Mouse (Mus musculus): ENCODE measurements at regions not wholly inside any gene's neighbourhood (a gene's known extent, or its start where the extent isn't known, plus 50 kb on each side); places are given as distances from the start of the nearest gene placed in this dataset.

DNA sequence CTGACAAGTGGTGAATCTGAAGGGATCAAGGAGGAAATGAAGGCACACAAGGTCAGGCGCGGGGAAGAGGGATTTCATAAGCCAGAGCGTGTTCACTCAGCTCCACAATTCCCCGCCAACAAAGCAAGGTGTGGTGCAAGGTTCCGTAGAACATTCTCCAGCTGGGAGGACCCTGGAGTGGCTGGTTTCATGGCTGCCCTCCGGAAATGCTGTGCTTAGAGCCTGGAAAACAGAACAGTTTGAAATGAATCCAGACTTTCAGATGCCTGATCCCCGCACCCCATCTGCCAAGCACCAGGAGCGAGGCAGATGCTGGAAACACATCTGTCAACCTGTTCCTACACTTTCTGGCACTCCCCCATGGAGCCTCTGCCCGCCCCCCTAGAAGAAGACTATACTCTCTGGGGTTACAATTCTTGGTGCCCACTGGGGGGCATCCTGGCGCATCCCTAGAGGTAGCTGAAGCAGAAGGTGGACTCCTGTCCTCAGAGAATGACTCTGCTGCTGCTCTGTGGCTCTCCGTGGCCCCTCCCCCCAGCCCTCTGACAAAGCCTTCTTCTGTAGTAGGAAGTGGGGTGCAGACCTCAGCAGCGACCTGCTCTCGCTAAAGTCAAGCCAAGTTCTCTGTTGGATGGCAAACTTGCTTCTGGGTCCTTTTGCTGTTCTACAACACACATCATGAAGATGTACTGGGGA is 54.5 kb upstream of the Mafb start:
- DNase-seq (ENCODE audit: low read depth, low spot score) = no peak

DNA sequence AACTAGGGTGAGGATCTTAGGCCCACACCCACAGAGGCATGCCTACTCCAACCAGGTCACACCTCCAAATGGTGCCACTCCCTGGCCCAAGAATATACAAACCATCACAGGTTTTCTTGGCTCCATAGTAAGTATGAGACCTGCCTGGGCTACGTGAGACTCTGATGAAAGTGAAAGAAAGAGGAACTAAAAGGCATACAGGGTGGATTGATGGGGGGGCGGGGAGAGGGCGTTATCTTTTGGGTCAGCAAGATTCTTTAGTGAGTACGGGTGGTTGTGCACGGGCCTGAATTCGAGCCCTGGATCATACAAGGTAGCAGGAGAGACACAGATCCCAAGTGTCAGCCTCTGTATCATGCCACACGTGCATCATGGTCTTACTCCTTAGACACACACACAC is 57.6 kb upstream of the Mafb start:
- DNase-seq (ENCODE audit: low read depth, low spot score) = no peak

DNA sequence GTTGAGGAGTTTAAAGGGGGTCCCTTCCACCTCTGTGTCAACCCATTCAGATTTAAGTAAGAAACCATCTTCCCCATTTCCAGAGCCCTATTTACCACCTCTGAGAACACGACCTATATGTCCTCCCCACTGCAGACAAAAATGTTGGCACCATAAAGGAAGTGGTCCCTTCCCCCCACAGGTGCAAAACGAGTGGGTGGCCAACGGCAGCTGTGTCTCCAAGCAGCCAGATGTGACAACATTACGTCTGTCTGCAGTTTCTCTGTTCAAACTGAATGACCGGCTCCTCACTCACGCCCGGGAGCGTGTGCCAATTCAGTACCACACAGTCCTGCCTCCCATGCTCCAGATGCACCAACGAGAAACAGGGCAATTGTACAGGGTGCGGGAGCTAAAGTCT is 60.6 kb upstream of the Mafb start:
- no peak for DNase-seq (ENCODE audit: low read depth, low spot score)

DNA sequence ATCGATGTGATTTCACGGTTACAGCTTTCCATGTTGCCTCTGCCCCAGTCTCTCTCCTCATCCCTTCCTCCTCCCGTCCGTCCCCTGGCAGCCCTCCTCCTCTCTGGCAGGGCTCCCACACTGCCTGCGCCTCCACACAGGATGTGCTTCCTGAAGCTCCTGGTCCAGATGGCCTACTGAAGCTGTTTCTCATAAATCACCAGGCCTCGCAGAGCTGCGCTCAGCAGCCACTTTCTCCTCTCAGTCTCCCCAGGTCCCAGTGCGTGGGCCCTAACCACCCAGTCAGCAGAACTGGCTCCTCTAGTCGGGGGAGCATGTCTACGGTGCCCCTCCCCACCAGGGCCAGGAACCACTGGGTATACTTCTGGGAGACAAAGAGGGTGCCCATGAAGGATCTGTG is 66.4 kb upstream of the Mafb start:
- peak; percentile 36 for DNase-seq (ENCODE audit: low read depth, low spot score)

DNA sequence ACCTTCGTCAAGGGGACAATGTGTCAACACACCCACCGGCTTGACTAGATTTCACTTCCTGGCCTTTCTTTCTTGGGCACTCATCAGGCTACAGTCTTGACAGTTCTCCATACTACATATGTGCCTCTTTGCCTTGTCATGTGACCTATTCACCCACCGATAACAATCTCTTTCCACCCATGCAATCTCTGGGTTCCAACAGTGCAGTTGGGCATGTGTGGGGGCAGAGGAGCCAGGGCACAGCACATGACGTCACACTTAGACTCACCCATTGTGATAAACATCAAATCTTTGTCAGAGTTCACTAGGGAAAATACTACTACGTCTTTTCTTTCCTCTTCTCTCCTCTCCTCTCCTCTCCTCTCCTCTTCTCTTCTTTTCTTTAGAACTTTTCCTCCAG is 67.8 kb upstream of the Mafb start:
- no peak for DNase-seq (ENCODE audit: low read depth, low spot score)

DNA sequence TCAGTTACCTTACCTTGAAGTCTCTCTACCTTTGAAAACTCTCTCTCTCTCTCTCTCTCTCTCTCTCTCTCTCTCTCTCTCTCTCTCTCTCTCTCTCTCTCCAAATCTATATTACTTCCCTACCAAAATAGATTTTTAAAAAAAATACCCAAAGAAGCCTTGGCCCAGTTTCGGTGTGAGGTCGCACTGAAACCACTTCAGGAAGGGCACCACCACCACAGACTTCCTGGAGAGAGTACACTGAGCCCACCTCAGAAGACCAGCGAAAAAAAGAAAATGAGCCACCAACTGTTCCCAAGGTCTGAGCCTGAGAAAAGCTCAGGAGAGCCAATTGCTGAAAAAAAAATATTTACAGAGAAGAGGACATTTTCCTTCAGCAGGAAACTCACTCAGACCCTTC is 68.8 kb upstream of the Mafb start:
- DNase-seq (ENCODE audit: low read depth, low spot score) = no peak

DNA sequence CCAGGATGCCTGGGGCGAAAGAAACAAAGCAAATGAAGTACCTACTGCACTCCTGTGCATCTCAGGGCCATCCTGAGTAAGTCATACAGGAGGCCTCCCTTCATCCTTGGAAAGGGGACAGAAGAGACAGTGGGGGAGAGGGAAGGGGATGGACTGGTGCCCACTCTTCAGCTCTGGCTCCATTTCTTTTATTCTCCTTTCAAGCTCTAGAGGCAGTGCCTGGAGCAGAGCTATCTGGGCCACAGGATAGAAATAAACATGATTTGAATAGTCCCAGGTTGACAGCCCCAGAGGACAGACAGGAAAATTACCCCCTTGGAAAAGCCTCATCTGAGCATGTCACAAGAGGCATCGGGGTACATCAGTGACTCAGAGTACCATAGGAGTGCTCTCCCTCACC is 72.2 kb upstream of the Mafb start:
- no peak for DNase-seq (ENCODE audit: low read depth, low spot score)

DNA sequence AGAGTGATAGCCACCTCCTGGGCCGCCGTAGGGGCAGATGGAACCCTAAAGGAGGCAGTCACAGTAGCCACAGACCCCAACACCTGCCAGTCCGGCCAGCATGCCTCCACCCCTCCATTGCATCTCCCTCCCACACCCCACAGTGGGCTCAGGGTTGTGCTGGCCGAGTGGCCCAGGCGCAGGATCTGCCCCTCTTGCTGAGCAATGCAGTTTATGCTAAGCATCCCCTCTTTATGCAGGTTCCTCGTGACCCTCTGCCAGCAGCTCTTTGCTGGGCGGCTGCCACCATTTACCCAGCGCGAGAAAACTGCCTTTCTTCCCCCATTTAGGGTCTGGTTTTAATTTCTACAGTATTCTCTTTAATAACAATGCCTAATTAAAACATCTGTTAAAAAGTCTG is 73.4 kb upstream of the Mafb start:
- DNase-seq (ENCODE audit: low read depth, low spot score) = no peak

DNA sequence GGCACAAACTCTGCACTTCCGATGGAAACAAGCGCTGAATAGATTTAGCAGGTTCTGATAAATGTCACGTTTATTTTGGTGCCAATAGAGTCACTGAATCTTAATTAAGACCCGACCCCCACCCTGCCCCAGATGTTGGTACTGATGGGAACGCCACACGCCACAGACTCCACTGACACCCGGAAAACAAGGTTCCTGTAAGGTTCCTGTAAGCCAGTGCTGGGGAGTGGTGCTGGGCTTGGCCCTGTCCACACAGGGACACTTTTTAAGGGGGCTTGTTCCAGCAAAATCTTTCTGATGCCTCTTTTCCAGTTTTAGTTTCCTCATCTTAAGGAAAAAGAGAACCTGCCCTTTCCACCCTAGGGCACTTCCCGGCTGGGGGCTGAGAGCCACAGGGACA is 84.2 kb upstream of the Mafb start:
- no peak for DNase-seq (ENCODE audit: low read depth, low spot score)

DNA sequence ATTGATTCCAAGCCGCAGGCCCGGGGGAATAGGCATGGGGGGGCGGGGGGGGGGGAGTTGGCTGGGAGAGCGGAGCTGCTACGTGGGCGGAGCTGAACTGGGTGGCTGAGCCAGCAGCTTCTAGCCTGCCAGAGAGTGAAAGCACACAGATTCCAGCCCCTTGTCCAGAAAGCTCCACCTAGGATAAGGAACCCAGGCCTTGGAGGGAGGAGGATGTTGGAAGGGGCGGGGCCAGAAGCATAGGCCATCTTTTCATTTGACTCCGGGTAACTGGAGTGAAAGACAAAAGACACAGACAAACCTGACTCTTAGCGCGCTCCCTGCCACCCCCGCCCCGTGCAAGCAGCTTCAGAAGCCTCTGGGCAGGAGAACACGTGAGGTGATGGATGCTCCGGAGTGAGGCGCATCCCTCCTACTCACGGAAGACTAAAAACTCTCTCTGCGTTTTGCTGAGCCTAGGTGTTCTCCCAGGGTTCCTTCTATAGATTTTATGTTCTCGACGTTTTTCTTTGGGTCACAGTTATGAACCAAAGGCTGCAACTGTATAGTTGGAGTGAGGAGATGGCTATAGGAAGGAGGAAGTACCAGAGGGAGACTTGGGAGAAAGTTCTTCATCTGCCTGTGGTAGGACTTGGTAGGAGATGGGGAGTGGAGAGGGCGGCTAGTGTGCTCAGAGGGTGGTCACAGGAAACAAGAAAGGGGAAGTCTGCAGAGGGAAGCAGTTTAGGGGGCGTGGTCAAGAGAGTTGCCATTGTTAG is 84.8 kb upstream of the Mafb start:
- DNase-seq (ENCODE audit: low read depth, low spot score) = peak; percentile 51

DNA sequence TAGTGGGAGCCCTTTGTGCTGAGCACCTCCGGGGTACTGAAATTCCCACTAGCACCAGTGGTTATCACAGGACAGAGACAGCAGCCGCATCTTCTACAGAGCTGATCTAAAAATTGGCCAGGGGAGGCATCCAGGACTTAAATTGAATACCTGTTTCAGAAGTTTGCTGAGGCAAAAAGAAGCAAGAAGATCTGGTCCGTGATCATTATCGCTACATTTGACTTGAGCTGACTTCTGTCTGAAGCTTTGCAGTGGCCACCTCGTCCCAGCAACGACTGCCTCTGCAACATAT is 85.3 kb upstream of the Mafb start:
- DNase-seq (ENCODE audit: low read depth, low spot score) = no peak

DNA sequence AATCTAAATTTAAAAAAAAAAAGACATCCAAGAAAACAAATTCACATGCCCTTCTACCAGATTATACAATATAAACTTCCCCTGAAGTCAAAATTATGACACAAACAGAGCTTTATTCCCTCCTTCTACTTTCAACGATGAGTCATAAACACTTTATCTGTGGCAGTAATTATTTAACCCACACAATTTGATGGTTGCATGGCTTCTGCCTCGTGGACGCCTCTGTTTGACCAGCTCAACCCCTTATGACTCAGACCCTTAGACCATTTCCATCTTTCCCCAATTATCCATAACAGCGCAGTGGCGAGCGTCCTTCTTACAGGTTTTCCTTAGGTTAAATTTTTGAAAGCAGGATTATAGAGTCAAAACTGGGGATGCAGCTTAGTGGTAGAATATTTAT is 85.9 kb upstream of the Mafb start:
- DNase-seq (ENCODE audit: low read depth, low spot score) = no peak

DNA sequence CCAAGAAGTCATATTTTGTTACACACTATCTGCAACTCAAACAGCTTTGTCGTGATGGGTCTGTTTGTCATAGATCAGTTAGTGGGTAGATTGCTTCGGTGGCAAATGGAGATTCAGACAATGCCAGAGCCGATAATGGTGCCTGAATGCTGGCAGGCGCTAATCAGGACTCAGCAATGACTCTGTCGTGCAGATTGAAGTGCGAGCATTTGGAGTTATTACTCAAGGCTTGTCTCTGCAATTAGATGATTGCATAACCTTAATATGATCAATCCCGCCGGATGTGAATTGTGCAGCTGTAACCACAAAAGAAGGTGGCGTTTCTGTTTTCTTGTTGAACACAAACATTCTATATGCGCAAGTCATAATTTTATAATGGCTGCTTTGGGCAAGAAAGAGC is 88.8 kb upstream of the Mafb start:
- DNase-seq (ENCODE audit: low read depth, low spot score) = no peak

DNA sequence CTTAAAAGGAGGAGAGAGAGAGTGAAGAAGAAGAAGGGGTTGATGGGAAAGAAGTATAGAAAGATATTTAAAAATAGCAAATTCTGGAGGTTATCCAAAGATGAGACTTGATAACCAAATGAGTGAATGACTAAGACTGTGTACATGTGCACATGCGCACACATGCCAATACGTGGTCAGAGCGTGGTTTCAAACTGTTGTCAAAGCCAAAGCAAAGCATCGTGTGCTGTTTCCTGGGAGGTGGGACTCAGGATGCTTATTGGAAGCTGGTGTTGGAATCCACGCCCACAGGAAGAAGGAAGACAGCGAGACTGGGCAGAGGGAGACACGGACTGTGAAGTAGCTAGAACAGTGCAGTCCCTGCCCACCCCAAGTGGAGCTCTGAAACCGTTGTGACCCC is 89.8 kb upstream of the Mafb start:
- peak; percentile 39 for DNase-seq (ENCODE audit: low read depth, low spot score)

DNA sequence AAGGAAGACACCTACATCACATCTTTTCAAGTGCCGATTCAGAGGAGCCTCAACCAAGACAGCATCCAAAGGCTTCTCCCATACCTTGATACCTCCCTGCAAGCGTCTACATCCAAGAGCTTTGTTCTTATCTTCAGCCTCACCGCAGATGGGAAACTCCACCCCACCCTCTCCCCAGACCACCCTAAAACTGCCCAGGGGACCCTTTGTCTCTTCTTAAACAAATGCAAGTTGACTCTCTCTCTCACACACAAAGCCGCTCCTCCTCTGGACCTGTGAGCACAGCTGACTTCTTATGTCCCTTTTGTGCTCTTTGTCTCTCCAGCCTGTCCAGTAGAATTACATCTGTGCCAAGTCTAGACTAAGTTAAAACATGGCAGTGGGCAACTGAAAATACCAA is 104.7 kb upstream of the Mafb start:
- DNase-seq (ENCODE audit: low read depth, low spot score) = no peak

DNA sequence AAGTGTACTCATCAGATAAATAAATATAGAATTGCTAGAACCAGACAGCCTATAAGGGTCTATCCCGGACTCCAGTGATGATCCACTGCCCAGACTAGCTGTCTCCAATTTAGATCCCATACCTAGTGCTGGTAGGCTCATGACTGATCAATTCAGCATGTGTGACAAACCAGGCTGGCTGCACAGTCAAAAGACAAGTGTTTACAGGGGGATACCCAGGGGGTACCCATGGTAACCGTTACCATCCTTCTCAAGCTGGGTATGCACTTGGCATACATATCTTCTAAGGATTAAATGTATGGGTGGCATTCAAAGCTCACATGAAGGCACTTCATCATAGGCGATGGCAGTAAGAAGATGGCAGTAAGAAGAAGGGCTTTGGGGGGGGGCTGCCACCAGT is 109.3 kb upstream of the Mafb start:
- no peak for DNase-seq (ENCODE audit: low read depth, low spot score)

DNA sequence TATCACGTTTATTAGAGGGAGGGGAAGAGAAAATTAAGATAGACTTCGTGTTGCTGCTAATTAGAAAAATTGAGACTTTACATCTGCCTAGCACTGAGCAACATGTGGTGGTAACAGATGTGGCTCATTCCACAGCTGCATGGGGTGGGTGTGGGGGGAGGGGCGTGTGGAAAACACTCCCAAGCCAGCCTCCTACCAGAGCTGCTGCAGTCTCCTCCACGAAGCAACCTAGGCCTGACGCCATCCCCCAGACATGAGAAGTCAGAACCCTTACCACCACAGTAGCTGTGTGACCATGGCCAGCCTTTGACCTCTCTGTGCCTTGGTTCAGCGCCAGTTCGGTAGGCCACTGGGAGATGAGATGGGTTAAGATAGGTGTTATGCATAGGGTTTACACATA is 112.4 kb upstream of the Mafb start:
- no peak for DNase-seq (ENCODE audit: low read depth, low spot score)

DNA sequence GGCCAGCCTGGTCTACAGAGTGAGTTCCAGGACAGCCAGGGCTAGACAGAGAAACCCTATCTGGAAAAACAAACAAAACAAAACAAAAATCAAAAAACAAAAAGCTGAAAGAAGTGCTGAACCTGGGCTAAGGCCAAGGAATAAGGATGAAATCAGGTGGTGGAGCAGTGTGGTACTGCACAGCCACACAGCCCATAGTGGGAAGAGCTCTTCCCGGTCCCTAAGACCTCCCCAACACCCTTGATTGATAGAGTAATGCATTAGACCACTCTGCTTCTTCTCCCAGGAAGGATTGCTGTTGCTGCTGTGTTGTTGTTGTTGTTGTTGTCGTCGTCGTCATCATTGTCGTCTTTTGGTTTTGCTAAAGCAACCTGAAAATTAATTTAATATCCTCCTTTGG is 118.2 kb upstream of the Mafb start:
- DNase-seq (ENCODE audit: low read depth, low spot score) = no peak

DNA sequence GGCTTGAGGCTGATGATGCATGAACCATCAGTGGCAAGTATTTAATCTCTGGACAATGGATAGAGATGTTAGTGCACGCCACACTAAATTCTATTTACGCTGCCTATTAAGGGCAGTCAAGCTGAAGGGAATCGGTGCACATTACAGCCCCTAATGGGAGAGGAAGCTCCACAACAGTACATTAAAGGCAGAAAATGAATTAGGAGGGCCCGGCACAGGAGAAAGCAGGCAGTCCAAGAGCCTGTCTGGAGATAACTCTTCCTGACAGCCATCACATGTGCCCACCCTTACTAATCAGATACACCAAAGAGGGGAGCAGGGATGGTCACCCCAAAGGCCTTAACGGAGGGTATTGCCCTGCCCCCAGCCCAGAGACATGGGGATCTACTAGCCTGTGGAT is 118.7 kb upstream of the Mafb start:
- DNase-seq (ENCODE audit: low read depth, low spot score) = no peak

DNA sequence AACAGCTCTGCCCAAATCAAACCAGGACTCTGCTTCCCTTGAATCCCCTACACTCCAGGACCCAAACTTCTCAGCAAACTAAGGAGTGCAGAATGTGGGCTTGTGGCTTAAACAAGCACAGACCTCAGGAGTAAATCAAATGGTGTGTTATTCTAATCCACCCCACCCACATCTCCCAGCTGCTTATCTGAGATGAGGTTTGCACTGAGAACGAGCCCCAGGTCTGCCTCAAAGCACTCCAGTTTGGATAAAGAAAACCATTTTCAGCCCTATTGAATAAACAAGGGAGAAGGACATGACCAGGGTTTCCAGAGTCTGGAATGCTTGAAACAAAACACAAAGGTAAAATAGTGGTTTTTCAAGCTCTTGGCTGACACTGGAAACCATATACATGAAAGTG is 132.9 kb upstream of the Mafb start:
- no peak for DNase-seq (ENCODE audit: low read depth, low spot score)

DNA sequence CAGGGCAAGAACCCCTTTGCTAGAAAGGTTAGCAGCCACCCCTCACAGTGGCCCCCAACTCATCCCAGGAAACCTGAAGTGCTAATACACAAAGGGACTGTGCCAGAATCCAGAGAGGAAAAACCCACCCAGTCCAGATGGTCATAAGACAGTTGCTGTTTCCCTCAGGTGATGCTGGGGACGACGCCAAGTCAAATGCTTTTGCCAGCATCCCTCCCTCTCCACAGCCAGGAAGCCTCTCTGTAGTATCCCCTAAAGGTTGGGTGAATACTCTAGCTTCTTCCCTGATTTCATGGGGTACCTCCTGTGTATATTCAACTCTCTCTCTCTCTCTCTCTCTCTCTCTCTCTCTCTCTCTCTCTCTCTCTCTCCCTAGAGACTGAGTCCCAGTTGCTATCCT is 136.0 kb upstream of the Mafb start:
- DNase-seq (ENCODE audit: low read depth, low spot score) = no peak

DNA sequence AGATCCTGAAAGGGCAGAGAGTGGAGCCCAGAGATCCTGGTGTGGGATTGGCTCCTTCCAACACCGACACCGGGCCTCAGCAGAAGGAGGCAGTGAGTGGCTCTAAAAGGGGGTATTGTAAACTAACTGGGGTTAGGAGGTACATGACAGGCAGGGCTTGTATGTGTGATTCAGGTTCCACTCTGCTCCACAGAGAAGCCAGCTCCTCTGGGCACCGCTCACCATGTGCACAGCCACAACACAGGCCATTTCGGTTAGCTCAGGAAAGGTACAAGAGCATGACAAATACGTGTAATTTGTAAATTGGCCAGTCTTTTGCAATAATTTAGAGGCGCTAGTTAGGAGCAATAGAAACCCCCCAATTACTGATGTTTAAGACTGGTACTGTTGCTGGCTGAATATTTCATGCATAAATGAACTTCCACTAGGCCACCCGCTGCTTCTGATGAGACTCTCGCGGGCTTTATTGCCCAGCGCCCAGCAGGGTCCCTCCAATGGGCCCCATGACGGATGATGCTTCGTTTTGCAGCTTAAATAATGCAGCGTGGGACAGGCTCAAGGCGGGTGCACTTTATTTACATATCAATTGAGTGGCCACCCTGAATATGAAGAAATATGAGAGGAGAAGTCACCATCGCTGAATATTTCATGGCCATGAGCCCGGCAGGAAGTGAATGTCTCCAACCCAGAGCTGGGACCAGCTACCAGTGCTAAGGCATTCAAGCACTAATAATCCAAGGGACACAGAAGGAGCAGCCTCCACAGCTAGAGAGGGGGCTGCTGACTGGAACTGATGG is 136.9 kb upstream of the Mafb start:
- no peak for DNase-seq (ENCODE audit: low read depth, low spot score)

DNA sequence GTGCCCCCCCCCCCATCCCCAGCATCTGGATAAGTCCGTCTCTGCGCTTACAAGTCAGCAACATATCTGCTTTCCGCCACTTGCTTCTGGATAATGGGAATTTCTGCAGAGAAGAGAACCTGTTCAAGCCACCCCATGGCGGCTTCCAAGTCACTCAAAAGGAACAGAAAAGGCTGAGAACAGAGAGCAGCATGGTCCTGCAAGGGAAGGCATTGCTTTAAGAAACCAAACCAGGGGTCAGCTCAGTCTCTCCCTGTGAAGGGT is 137.5 kb upstream of the Mafb start:
- no peak for DNase-seq (ENCODE audit: low read depth, low spot score)

Measured in 3T3-L1 (cell line).